Mouse (Mus musculus): Measurements from ENCODE around the gene Rapgef2. TPM values are rescaled to one million over a fixed set of nuclear protein-coding genes. Genes with fewer than 3 reads are reported as not detected.
"Not testable (repeated sequence)": the region's sequence is repeated elsewhere in the genome, so short reads cannot be mapped to it uniquely, and the experiment has no call there.

Gene Rapgef2
- polyA plus RNA-seq, 1 experiment from 2014 or later = 8.9 TPM

DNA sequence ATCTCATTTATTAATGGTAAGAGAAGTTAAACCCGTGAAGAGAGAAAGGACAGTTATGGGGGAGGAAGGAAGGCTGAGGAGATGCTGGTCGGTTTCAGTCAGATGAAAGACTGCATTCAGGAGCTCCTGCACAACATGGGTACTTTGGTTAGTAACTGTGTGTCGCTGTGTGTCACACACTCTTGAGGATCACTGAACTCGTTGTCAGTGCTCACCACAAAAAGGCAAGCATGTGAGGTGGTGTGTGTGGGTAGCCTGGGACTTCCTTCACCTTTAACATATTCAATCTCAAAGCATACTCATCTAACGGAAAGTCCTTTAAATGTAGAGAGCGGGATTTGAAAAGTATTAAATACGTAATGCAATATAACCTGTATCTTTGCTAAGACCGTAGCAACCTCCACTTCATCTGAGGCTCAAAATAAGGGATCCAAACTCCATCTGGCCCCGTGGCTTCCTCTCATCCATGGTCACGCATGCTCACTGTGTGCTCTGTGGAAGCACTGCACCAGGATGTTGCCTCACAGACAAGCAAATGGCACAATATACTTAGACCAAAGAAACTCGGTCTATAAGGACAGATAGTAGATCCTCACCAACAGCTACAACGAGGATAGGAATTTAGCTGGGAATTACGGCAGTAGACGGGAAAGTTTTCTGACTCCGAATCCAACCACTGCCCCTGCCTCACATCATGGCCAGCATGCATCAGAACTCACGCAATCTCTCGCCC is 58.8 kb downstream of the Rapgef2 start:
- Histone ChIP-seq H3K36me3 (no peaks in the 10 kb centered on the region), H3K27ac (no peak overlapping the region), H3K4me1 (replicated peaks) (peaks cover 24% of the 10 kb centered on the region), H3K9ac (replicated peaks) (no peak overlapping the region), H3K4me2 (replicated peaks) (no peak overlapping the region), H3K4me3 (replicated peaks) (no peak overlapping the region), H3K27me3 (no peaks in the 10 kb centered on the region), H3K9me3 (no peaks in the 10 kb centered on the region)
- 90% methylated on average over 17 of the region's 17 CpGs for WGBS
- ATAC-seq = no peak

DNA sequence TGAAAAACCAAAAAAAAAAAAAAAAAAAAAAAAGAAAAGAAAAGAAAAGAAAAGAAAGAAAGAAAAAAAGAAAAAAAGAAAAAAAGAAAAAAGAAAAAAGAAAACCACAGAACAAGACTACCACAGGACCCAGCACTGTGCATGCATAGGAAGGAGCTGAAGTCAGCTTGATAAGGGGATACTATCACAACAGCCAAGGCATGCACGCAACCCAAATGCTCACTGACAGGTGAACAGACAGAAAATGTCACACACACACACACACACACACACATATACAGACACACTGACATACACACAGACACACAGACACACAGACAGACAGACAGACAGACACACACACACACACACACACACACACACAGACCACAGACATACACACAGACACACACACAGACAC is 59.5 kb downstream of the Rapgef2 start:
- WGBS = 94% methylated on average over 1 of the region's 1 CpGs
- not testable (repeated sequence) for H3K4me2 ChIP-seq (replicated peaks); H3K4me3 ChIP-seq (replicated peaks); H3K9ac ChIP-seq (replicated peaks); ATAC-seq; H3K36me3 ChIP-seq; H3K27ac ChIP-seq; H3K27me3 ChIP-seq; H3K9me3 ChIP-seq
- H3K4me1 ChIP-seq (replicated peaks) = peaks cover 28% of the 10 kb centered on the region

DNA sequence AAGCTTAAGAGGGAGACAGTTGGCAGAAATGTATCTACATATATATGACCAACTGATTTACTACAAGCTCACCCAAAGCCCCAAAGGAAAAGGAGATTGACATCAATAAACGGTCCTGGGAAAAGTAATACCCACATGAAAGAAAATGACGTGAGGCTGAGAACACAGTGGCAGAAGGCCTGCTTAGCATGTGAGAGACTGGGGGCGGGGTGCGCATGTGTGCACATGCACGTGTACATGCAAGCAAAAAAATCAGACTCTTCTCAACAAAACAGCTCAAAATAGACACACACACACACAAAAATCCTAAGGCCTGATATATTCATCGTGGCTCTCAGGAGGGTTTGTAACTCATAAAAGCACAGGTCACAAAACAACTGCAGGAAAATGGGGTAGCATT is 60.4 kb downstream of the Rapgef2 start:
- Histone ChIP-seq H3K9me3 (no peaks in the 10 kb centered on the region), H3K4me3 (replicated peaks) (no peak overlapping the region), H3K36me3 (no peaks in the 10 kb centered on the region), H3K27ac (no peak overlapping the region), H3K27me3 (no peaks in the 10 kb centered on the region), H3K9ac (replicated peaks) (no peak overlapping the region), H3K4me2 (replicated peaks) (no peak overlapping the region), H3K4me1 (replicated peaks) (peaks cover 35% of the 10 kb centered on the region)
- 70% methylated on average over 6 of the region's 6 CpGs for WGBS
- ATAC-seq = no peak

DNA sequence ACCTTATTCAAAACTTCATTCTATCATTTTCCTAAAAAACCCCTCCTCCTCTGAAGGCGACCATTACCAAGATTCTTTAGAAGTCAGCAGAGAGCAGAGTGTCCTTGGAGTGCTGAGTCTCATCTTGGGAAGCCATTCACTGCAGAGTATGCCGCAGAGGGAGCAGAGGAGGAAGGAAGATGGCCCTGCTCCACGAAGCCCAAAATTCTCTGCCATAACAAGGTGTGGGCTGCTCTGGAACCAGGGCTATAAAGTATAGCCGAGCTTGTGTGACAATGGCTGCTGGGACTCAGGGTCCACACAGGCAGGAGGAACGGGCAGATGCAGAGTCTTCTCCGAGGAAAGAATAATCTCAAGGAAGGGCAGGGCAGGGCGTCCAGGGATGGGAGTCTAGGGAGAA is 62.0 kb downstream of the Rapgef2 start:
- Histone ChIP-seq H3K9ac (replicated peaks) (no peak overlapping the region), H3K4me2 (replicated peaks) (no peak overlapping the region), H3K27ac (no peak overlapping the region), H3K36me3 (no peaks in the 10 kb centered on the region), H3K27me3 (no peaks in the 10 kb centered on the region), H3K4me1 (replicated peaks) (peaks cover 35% of the 10 kb centered on the region), H3K9me3 (no peaks in the 10 kb centered on the region), H3K4me3 (replicated peaks) (no peak overlapping the region)
- 80% methylated on average over 7 of the region's 7 CpGs for WGBS
- no peak for ATAC-seq

DNA sequence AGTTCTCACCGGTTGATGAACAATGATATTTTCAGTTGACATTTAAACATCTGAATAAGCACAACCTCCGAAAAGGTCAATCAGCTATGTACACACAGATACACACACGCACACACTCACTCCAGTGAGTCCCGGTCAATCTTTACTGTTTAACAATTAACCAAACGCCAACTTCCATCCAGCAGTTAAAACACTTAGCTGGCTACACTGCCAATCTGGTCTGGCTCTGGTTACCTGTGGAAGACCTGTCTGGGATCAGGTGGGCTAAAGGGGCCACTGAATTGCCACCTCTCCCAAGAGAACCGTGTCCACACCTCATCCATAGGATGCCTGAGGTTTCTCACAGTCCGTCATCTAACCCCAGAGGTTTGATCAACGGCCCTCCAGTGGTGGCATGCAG is 63.0 kb downstream of the Rapgef2 start:
- Histone ChIP-seq H3K4me2 (replicated peaks) (no peak overlapping the region), H3K9ac (replicated peaks) (no peak overlapping the region), H3K36me3 (no peaks in the 10 kb centered on the region), H3K27me3 (no peaks in the 10 kb centered on the region), H3K4me1 (replicated peaks) (peaks cover 43% of the 10 kb centered on the region), H3K4me3 (replicated peaks) (no peak overlapping the region), H3K9me3 (no peaks in the 10 kb centered on the region), H3K27ac (no peak overlapping the region)
- ATAC-seq = no peak
- WGBS = 66% methylated on average over 8 of the region's 8 CpGs

DNA sequence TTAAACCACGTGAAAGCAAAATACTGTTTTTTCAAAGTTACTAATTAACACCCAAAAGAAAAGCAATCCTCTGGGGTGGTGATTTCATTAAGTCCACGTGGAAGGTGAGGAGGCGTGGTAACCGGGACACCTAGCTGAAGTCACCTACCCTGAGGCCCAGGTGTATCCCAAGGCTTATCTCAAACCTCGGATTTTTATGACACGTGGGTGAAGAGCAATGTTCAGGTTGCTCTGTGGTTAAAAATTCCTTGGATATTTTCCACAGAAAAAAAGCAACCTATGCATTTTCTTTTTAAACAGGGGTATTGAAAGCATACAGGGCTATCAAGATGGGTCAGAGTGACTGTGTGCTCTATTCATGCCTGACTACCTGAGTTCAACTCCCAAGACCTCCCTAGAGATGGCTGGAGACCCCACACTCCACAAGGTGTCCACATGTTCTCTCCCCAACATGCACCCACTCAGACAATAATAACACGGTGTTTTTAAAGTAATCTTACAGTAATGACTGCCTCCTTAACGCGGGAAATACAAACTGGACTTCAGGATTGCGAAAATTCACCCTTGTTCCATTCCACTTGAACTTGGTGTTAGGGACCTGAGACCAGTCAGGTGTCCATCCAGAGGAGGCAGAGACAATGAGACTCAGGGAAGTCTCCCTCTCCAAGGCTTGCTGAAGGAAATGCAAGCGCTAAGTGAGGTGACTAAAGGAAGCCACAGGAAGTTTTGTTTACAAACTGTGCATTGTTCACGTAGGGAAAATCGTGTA is 63.9 kb downstream of the Rapgef2 start:
- Histone ChIP-seq H3K27me3 (no peaks in the 10 kb centered on the region), H3K36me3 (no peaks in the 10 kb centered on the region), H3K27ac (no peak overlapping the region), H3K9me3 (no peaks in the 10 kb centered on the region), H3K4me3 (replicated peaks) (no peak overlapping the region), H3K9ac (replicated peaks) (no peak overlapping the region), H3K4me1 (replicated peaks) (peaks cover 43% of the 10 kb centered on the region), H3K4me2 (replicated peaks) (no peak overlapping the region)
- WGBS = 58% methylated on average over 13 of the region's 13 CpGs
- ATAC-seq = no peak

DNA sequence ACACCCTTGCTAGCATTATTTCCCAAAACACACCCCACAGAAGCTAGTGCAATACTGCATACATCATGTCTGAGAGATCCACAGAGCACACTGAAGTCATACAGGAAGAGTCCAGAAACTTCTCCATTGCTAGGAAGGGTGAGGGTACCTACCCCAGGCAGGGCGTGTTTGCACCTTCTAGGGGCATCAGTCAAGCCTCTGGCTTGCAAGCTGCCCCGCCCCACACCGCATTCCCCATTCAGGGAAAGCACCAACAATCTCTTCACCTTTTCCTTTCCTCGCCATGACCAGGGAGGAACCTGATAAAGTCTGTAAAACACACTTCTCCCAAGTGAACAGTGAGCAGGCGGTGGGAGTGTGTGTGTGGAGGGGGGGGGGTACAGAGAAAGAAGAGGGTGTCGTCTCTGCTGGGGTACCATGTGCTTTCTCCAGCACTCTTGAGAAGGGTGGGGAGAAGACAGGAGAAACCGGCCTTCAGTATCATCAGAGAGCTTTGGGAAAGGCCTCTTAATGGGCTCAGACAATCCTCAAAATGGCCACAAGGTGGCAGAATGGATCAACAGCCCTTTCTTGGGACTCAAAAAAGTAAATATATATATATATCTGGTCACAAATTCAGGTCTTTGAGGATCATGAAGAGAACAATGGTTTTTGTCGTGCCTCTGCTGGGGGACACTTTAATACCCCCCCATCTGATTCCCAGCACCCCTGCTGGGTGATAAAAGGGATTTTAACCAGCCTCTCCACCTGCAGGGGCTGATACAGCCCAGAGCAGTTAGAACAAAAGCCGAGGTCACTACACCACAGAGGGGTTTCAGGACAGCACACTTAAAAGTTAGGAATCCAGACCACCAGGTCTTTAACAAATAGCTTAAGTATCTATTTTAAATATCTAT is 64.8 kb downstream of the Rapgef2 start:
- Histone ChIP-seq H3K4me3 (replicated peaks) (no peak overlapping the region), H3K4me1 (replicated peaks) (peaks cover 42% of the 10 kb centered on the region), H3K9ac (replicated peaks) (no peak overlapping the region), H3K9me3 (no peaks in the 10 kb centered on the region), H3K27me3 (no peaks in the 10 kb centered on the region), H3K4me2 (replicated peaks) (no peak overlapping the region), H3K27ac (no peak overlapping the region), H3K36me3 (no peaks in the 10 kb centered on the region)
- ATAC-seq = peak; percentile 74
- 31% methylated on average over 9 of the region's 9 CpGs for WGBS

DNA sequence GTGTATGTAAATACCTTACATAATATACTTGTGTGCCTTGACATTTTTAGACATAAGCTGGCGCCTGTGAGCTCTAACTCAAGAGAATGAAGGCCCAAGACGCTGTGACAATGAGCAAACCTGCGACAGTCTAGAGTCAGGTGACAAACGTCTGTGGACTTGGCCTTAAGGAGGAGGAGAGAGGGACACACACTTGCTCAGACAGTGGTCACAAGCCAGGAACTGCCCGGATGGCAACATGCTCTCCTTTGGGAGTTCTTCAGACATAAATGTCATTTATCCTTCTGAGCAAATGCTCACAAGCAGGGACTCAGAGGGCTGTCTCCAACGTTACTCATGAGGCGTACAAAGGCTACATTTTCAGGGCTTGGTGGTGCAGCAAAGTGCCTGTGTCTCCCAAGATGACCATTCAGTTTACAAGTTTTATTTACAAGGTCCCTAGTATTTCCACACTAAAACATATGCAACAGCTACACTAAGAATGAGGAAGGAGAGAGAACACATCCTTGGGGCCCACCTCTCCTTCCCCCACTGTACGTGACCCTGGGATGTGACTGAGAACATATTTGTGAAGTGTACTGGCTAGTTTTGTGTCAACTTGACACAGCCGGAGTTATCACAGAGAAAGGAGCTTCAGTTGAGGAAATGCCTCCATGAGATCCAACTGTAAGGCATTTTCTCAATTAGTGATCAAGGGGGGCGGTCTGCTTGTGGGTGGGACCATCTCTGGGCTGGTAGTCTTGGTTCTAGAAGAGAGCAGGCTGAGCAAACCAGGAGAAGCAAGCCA is 67.0 kb downstream of the Rapgef2 start:
- 36% methylated on average over 10 of the region's 10 CpGs for WGBS
- no peak for ATAC-seq
- no peak overlapping the region for H3K9ac ChIP-seq (replicated peaks)
- H3K4me3 ChIP-seq (replicated peaks) = no peak overlapping the region
- H3K4me1 ChIP-seq (replicated peaks) = peaks cover 36% of the 10 kb centered on the region
- H3K36me3 ChIP-seq = no peaks in the 10 kb centered on the region
- no peak overlapping the region for H3K27ac ChIP-seq
- H3K27me3 ChIP-seq = no peaks in the 10 kb centered on the region
- no peak overlapping the region for H3K4me2 ChIP-seq (replicated peaks)
- no peaks in the 10 kb centered on the region for H3K9me3 ChIP-seq

DNA sequence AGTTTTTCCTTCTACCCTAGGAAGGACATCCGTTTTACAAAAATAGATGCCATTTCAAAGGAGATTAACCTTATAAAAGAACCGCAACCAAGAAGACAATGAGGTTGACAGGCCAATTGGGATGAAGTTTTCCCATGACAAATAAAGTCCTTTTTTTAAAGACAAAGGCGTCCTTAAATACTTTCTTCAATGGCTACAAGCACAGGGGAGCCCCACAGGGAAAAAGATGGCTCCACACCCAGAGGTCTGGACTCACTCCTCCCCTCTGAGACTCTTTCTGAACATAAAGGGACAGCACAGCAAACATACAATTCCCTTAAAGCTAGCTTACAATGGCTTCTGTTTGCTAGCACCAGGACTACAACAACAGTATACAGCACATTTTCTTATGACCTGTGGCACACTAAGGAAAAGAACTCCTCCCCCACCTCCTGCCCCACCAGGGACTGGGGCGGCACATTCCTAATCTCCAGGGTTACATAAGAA is 67.7 kb downstream of the Rapgef2 start:
- 6% methylated on average over 4 of the region's 4 CpGs for WGBS
- Histone ChIP-seq H3K9me3 (no peaks in the 10 kb centered on the region), H3K27ac (no peak overlapping the region), H3K27me3 (no peaks in the 10 kb centered on the region), H3K36me3 (no peaks in the 10 kb centered on the region), H3K4me1 (replicated peaks) (peaks cover 34% of the 10 kb centered on the region), H3K4me3 (replicated peaks) (no peak overlapping the region), H3K9ac (replicated peaks) (no peak overlapping the region), H3K4me2 (replicated peaks) (no peak overlapping the region)
- ATAC-seq = 0 out of 2 replicates have a peak, but pooled peaks have one; percentile 47

DNA sequence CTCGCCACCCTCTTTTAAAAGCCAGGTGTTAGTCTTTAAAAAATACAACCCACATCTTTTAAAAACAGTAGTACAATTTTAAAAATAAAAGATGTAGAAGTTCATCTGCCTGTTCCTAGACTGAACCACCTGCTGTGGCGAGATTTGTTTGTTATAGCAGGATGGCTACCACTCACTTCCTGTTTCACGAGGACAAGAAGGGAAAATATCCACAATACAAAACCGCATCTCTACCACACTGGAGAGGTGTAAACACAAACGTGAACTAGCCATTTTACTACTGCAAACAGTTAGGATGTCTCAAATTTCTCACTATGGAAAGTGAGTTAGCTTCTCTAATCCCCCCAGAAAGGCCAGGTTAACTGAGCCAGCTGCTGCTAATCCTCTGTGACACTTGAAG is 76.1 kb downstream of the Rapgef2 start:
- no peaks in the 10 kb centered on the region for H3K27me3 ChIP-seq
- no peak for ATAC-seq
- H3K27ac ChIP-seq = no peak overlapping the region
- H3K4me3 ChIP-seq (replicated peaks) = no peak overlapping the region
- H3K4me1 ChIP-seq (replicated peaks) = no peaks in the 10 kb centered on the region
- H3K9me3 ChIP-seq = no peaks in the 10 kb centered on the region
- H3K9ac ChIP-seq (replicated peaks) = no peak overlapping the region
- no peak overlapping the region for H3K4me2 ChIP-seq (replicated peaks)
- no peaks in the 10 kb centered on the region; the same call in 1 of the 2 replicates for H3K36me3 ChIP-seq
- 77% methylated on average over 5 of the region's 5 CpGs for WGBS

DNA sequence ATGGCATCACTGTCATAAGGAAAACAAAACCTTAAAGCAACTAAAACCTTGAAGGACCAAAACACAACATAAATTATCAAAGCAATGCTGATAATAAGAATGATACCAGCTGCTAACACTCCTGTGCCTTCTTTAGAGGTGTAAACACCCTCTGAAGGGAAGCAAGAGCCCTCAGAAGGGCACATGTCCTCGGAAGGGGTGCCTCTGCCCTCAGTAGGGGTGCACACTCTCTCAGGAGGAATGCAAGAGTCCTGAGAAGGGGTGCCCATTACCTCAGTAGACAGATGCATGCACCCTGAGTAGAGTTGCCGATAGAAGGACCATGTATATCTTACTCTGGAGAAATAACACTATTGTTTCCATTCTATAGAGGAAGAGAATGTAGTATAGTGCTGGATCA is 79.1 kb downstream of the Rapgef2 start:
- H3K4me1 ChIP-seq (replicated peaks) = peaks cover 10% of the 10 kb centered on the region
- no peak overlapping the region for H3K4me3 ChIP-seq (replicated peaks)
- no peaks in the 10 kb centered on the region for H3K36me3 ChIP-seq
- H3K27me3 ChIP-seq = no peaks in the 10 kb centered on the region
- H3K4me2 ChIP-seq (replicated peaks) = no peak overlapping the region
- no peak overlapping the region for H3K27ac ChIP-seq
- no peak for ATAC-seq
- 86% methylated on average over 2 of the region's 2 CpGs for WGBS
- no peaks in the 10 kb centered on the region for H3K9me3 ChIP-seq
- H3K9ac ChIP-seq (replicated peaks) = no peak overlapping the region
